Mouse (Mus musculus): ENCODE data around the gene Ccdc148.

- TF ChIP-seq CTCF (IDR thresholded peaks at IDR 0.05; ENCODE audit: low read depth) (no peak), EP300 (IDR thresholded peaks at IDR 0.05; ENCODE audit: low read depth) (no peak)
Observed at GRCm38 (mm10) chr2:59054339-59054738, 106.1 kb downstream of the Ccdc148 start.

Measured in liver, postnatal 0 days (tissue).